Mouse (Mus musculus) adrenal gland, postnatal 36 days (tissue): ENCODE results near the gene Arfgap3. TPM values are rescaled to one million over a fixed set of nuclear protein-coding genes. Genes with fewer than 3 reads are reported as not detected.
"Not testable (repeated sequence)": the region's sequence is repeated elsewhere in the genome, so short reads cannot be mapped to it uniquely, and the experiment has no call there.

Experiments
- DNase-seq, 2 experiments: peaks; one replicate each; pipeline ENCODE4 v3.0.0; 2021; ENCODE audit warnings: mixed read lengths in 1 of 2
- total RNA-seq, 2 experiments: library from RNA; stranded (reverse); gene quantifications; 2 replicates each; pipeline ENCODE4 v1.2.3; 2021

The Arfgap3 gene
- total RNA-seq, 2 experiments from 2014 or later = 31.2 to 38.4 TPM

- no peak for DNase-seq
These were observed 55.1 kb downstream of the Arfgap3 start for GRCm38 (mm10) chr15:83294954-83295353.

DNA sequence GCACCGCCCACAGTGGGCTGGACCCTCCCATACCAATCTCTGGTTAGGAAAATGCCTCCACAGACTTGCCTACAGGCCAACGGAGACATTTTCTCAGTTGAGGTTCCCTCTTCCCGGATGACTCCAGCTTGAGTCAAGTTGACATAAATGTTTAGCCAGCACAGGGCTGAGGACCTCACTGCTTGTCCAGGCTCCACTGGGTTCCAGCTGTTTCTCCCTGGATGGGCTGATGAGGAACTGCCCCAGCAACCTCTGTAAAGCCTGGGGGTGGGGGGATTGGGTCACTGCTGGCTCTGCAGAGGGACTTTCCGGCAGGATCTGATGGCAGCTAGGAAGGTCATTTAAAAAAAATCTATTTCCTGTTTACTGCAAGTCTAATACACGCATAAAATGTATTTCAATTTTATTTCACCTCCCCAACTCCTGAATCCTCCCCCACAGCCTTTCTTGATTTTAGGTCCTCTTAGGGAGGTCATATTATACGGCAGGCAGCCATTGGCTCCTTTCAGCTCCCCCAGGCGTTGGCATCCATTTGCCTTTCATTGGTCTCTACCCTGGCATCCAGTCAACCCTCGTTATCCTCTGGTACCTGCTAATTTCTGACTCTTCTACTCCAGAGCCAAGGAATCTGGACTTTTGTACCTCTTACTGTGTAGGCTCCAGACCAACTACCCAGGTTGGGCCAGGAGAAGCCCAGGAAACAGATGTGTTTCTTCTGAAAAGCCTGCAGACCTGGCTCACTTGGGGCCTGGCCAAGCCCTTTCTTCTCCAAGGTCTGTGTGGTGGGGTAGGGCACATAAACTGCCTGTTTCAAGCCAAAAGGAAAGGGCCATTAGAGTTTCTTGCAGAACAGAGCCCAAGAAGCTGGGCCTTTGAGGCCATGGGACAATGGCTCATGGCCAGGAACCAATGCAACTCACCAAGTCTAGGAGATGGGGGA is 56.1 kb downstream of the Arfgap3 start:
- DNase-seq = peak; percentile 62 to 67

GRCm38 (mm10) chr15:83293144-83293543 is 56.9 kb downstream of the Arfgap3 start:
- peak in 1 of 2 experiments; percentile 65 for DNase-seq

DNA sequence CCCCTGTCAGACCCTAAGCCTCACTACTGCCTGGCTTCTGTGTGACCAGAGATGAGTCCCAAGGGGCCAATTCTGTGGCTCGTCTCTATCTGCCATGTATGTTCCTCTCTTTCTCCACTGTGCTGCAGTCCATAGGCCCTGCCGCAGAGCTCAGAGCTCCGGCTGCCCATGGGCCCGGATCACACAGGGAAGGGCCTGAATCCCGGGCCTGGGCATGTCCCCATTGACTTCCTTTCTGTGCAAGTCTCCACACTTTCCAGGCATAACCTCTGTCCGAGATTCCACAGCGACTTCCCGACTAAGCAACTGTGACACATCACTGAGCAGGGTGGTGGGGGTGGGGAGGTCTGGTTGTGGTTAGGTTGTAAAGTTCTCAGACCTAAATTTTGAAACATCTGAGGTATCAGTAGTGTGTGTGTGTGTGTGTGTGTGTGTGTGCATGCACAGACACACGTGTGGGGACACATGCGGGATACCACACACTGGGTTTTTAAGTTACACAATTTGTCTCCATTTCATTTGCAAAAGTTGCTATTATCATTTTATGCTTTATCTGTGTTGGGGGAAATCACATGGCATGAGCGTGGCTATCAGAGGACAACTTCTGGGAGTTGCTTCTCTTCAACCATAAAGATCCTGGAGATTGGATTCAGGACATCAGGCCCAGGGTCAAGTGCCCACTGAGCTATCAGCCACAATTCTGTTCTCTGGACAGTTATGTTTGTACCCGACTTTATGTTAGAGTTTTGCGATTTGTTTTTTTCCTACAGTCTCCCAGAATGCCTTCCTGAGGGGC is 57.6 kb downstream of the Arfgap3 start:
- no peak for DNase-seq

- DNase-seq = no peak
These were observed 59.1 kb downstream of the Arfgap3 start for GRCm38 (mm10) chr15:83290899-83291298.

DNA sequence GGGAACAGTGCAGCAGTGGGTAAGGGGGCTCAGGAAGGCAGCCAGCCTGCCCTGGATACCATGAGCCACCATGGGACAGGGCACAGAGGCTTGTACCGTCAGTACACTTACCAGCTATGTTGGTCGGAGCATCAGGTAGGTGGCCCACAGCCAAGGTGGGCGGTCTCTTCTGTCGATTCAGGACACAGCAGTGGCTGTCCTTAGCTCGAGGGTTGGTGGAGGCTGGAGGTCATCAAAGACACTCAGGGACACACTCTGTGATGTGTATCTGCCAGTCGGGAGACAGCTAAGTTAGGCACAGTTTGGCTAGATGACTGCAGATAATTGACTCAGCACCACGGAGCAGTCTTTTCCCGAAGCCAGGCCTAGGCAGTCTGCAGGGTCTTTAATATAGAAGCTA is 65.2 kb downstream of the Arfgap3 start:
- no peak for DNase-seq

GRCm38 (mm10) chr15:83282397-83282796 is 67.7 kb downstream of the Arfgap3 start:
- DNase-seq = no peak

DNA sequence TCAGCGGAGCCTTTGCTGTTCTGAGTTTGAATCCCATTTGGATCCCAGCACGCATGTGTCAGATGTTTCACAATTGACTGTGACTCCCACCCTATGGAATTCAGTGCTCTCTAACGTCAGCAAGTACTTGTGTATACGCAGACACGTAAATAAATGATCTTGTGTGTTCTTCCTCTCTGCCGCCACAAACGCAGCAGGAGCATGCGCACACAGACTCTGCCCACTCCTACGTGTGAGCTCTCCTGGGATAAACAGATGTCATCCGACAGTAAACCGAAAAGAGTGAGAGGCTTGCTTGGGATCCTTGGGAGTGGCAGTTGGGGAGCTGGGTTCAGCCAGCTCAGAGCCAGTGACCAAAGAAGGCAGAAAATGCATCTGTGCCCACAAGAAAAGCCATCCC is 68.7 kb downstream of the Arfgap3 start:
- no peak for DNase-seq

DNA sequence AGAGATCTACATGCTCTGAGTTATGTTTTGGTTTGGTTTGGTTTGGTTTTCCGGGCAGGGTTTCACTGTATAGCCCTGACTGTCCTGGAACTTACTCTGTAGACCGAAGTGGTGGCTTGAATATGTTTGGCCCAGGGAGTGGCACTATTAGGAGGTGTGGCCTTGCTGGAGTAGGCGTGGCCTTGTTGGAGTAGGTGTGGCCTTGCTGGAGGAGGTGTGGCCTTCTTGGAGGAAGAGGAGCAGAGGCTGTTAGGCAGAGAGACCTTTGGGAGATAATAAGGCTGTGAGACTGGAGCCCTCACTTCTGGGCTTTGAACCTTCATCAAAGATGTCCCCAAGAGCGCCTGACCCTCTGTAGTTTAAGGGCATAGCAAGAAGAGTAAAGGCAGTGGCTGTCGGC is 71.5 kb downstream of the Arfgap3 start:
- DNase-seq = no peak

GRCm38 (mm10) chr15:83277451-83277850 is 72.6 kb downstream of the Arfgap3 start:
- DNase-seq = peak; percentile 47 to 68

- not testable (repeated sequence) for DNase-seq
These were observed 75.8 kb downstream of the Arfgap3 start for GRCm38 (mm10) chr15:83274237-83274636.

DNA sequence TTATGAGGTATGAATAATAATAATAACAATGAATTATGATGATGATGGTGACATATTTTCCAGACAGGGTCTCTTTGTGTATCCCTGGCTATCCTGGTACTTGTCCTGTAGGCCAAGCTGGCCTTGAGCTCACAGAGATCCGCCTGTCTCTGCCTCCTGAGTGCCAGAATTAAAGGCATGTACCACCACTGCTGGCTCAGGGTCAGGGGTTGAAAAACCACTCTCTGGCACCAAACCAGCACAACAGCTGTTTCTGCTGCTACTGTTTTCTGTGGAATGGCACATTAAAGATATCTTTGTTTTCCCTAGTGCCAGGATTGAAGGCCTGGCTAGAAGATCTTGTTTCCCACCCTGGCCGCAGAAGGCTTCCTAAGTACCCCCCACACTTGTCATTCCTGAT is 77.0 kb downstream of the Arfgap3 start:
- DNase-seq = no peak

DNA sequence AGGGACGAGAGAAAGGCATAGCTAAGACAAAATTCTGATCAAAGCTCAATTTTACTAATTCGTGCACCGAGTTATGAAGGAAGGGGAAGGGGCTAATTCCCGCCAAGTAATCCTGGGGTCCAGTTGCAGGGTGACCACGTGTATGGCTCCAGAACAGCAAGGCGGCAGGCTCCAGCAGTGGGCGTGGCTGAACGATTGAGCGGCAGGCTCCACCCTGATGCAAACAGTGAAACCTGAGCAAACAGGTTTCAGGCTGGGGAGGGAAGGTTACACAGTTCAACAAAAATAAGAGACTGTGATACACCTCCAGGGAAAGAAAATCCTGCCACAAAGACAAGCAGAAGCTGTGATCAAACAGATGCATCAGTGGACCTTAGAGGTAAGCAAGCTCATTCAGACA is 78.8 kb downstream of the Arfgap3 start:
- DNase-seq = not testable (repeated sequence)

- DNase-seq = peak in 1 of 2 experiments; percentile 44
These were observed 80.1 kb downstream of the Arfgap3 start for GRCm38 (mm10) chr15:83269985-83270384.

GRCm38 (mm10) chr15:83268428-83268827 is 81.6 kb downstream of the Arfgap3 start:
- peak; percentile 10 to 30 for DNase-seq

DNA sequence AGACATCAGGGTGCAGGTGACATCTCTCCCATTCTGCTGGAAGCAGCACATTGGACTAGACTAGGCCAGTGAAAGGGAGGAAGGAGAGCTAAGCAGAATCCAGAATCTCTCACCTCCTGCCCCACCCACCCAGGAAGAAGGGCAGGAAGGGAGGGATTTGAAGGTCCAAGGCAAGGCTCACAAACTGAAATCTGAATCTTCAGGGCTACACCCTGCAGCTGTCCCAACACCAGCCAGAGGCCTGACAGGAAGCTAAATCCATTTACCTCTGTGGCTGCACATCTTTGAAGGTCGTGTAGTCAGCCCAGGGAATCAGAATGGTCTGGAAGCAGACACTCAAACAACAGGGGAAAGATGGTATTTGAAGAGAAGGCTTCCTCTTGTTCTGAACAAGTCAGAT is 84.8 kb downstream of the Arfgap3 start:
- DNase-seq = no peak

GRCm38 (mm10) chr15:83263405-83263804 is 86.6 kb downstream of the Arfgap3 start:
- no peak for DNase-seq

DNA sequence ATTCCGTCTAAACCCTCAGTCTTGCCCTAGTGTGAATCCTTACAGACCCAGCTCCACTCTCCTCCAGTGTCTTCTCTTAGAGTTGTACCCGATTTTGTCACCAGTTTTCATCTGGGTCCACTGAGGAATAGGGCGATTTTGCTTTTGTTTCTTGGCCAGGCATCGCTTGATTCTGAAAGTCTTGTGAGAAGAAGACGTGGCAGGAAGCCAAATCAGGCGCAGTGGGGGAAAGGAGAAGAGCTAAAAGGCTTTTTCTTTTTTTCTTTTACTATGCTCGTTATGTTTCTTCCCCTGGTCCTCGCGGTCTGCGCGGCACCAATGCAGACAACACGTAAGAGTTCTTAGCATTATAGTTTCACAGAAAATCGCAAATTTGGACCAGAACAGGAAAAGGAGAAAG is 92.1 kb downstream of the Arfgap3 start:
- no peak for DNase-seq

DNA sequence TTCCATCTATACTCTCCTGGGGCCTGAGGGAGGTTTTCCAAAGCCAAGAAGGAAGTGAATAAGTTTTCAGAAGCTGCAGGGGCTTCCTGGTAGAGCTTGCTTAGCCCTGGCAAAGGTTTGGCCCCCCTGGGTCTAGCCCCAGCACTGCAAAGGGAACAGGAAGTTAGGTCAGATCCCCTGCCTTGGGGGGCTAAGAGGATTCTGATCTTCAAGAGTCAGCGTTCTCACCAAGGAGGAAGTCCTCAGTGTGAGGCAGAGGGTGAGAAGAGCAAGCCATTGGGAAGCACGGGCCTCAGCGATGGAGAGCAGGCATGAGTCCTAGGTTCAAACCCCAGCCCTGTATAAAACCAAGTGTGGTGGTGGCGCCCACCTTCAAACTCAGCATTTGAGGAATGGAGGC is 93.6 kb downstream of the Arfgap3 start:
- DNase-seq = no peak

- DNase-seq = no peak
These were observed 94.1 kb downstream of the Arfgap3 start for GRCm38 (mm10) chr15:83255944-83256343.

- DNase-seq = no peak
These were observed 94.8 kb downstream of the Arfgap3 start for GRCm38 (mm10) chr15:83255191-83255782.

DNA sequence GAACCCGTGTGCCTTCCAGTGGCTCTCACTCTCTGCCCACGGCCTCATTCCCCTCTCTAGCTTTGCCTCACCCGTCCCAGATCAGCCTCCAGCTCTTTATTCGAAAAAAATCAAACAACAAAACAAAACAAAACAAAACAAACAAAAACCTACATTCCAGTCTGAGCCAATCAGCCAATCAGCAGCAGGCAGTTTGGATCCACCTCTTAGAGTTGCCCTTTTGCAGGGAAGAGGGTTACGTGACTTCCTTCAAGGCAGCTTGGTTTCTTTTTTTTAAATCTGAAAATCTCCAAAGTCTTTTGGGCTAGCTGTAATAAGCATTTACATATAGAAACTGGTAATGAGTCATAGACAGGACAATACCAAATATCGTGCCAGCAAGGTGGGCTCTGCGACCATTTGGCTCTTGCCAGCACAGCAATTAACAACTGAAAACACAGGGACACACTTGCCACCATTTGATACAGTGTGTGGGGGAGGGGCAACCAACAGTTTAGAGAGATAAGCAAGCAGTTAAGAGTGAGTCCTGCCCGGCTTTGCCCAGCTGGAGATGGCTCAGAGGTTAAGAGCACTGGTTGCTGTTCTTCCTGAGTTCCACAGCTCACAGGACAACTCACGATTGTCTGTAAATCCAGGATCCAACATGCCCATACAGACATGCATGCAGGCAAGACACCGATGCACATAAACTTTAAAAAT is 95.5 kb downstream of the Arfgap3 start:
- no peak for DNase-seq
